Mouse (Mus musculus): Measurements from ENCODE around the gene Lin28b.

GRCm38 (mm10) chr10:45458074-45458473, 28.1 kb downstream of the Lin28b start:
- TF ChIP-seq CTCF (IDR thresholded peaks at IDR 0.05; ENCODE audit: control insufficient read depth, insufficient read depth, insufficient replicate concordance, low read depth, low read length), result no peak
- TF ChIP-seq POLR2A (IDR thresholded peaks at IDR 0.05; ENCODE audit: control insufficient read depth, low read depth, low read length), result no peak
